Comparison of ENCODE assay signal across 10 mouse cellular contexts in genomic region chr7:67741706-67742105, GRCm38 (mm10). TPM values are rescaled to one million over a fixed set of nuclear protein-coding genes. Genes with fewer than 3 reads are reported as not detected.
DNase-seq lines count a peak whose midpoint lies in the region; ATAC-seq and TF ChIP-seq lines count a peak whose summit lies in the region.
"Had no signal": no experiment of that assay in that cellular context is flagged by ENCODE, and none has a peak within 500 bp of the region (broad histone marks: within the 10 kb centered on the region; RNA-seq: fewer than 3 reads in every experiment).

No protein-coding gene starts in this region.

- no peaks in the 10 kb centered on the region for H3K79me3 ChIP-seq in C2C12 (ENCODE audit: low read depth)

- H3K4me3 ChIP-seq in C2C12 (ENCODE audit: insufficient read depth, poor library complexity, severe bottlenecking): no peak overlapping the region
- no peak overlapping the region for H3K4me3 ChIP-seq in lung, postnatal 0 days (ENCODE audit: low read depth, low read length)
- H3K4me3 ChIP-seq in kidney, embryonic 15.5 days (replicated peaks): no peak overlapping the region
- H3K4me3 ChIP-seq: embryonic facial prominence, embryonic 13.5 days had no signal

- intact Hi-C loops in left cerebral cortex, postnatal 36 days (cut with DNase I): no loop called here

- TF ChIP-seq CTCF in C2C12 (IDR thresholded peaks at IDR 0.05; ENCODE audit: control insufficient read depth, insufficient read depth, insufficient read length): no peak
- TF ChIP-seq CTCF in lung, postnatal 0 days (IDR thresholded peaks at IDR 0.05): no peak

- H3K4me1 ChIP-seq in lung, postnatal 0 days (ENCODE audit: insufficient read depth, low read depth, low read length): peaks cover 19% of the 10 kb centered on the region
- H3K4me1 ChIP-seq in kidney, embryonic 15.5 days: 0 out of 2 replicates have a peak, but pooled peaks cover 10% of the 10 kb centered on the region

- no peak overlapping the region for H3K9ac ChIP-seq in lung, postnatal 0 days (replicated peaks; ENCODE audit: low read depth)
- H3K9ac ChIP-seq in kidney, embryonic 15.5 days: no peak overlapping the region
- H3K9ac ChIP-seq: embryonic facial prominence, embryonic 13.5 days had no signal

- TF ChIP-seq EP300 in lung, postnatal 0 days (IDR thresholded peaks at IDR 0.05): peak; percentile 74

- H3K27me3 ChIP-seq in C2C12 (ENCODE audit: control insufficient read depth, insufficient read depth, insufficient read length): no peaks in the 10 kb centered on the region
- H3K27me3 ChIP-seq in lung, postnatal 0 days (replicated peaks; ENCODE audit: insufficient read depth, low read length): no peaks in the 10 kb centered on the region
- no peaks in the 10 kb centered on the region for H3K27me3 ChIP-seq in kidney, embryonic 15.5 days
- H3K27me3 ChIP-seq: embryonic facial prominence, embryonic 13.5 days had no signal

- WGBS in lung, postnatal 0 days: 39% methylated on average over 7 of the region's 7 CpGs
- 70% methylated on average over 7 of the region's 7 CpGs for WGBS in kidney, embryonic 15.5 days

- H3K36me3 ChIP-seq in C2C12 (ENCODE audit: control insufficient read depth, insufficient read depth): no peaks in the 10 kb centered on the region
- no peaks in the 10 kb centered on the region for H3K36me3 ChIP-seq in lung, postnatal 0 days (ENCODE audit: insufficient read depth, low read length)
- H3K36me3 ChIP-seq in kidney, embryonic 15.5 days: no peaks in the 10 kb centered on the region
- H3K36me3 ChIP-seq: embryonic facial prominence, embryonic 13.5 days had no signal

- peak overlapping the region; percentile 68 for H3K27ac ChIP-seq in lung, postnatal 0 days (ENCODE audit: low read length)
- H3K27ac ChIP-seq in kidney, embryonic 15.5 days: no peak overlapping the region

- H3K79me2 ChIP-seq in C2C12 (ENCODE audit: control insufficient read depth, insufficient read depth): no peaks in the 10 kb centered on the region

- no peak overlapping the region for H3ac ChIP-seq in C2C12 (ENCODE audit: control insufficient read depth, insufficient read length, low read depth)

- DNase-seq in NIH3T3 (ENCODE audit: low read depth): peak; percentile 87
- peak; percentile 39 to 51 for DNase-seq in heart, adult 9 months (ENCODE audit: low spot score in 2 of 2)
- DNase-seq in lung, postnatal 0 days (ENCODE audit: low spot score): peak; percentile 94
- no peak for DNase-seq in thymus, postnatal 14 days
- DNase-seq in left cerebral cortex, postnatal 36 days (ENCODE audit: low spot score in 2 of 2): no peak
- no peak for DNase-seq in thymus, postnatal 25 days

- peak; percentile 97 for ATAC-seq in lung, postnatal 0 days
- no peak for ATAC-seq in kidney, embryonic 15.5 days (replicated peaks; ENCODE audit: low FRiP score)
- ATAC-seq: midbrain, embryonic 16.5 days had no signal

- H3K4me2 ChIP-seq in lung, postnatal 0 days (replicated peaks; ENCODE audit: low read depth, low read length): 0 out of 2 replicates have a peak overlapping the region, but pooled peaks have one; percentile 6
- H3K4me2 ChIP-seq in kidney, embryonic 15.5 days: no peak overlapping the region
- H3K4me2 ChIP-seq: embryonic facial prominence, embryonic 13.5 days had no signal

- no peaks in the 10 kb centered on the region for H3K9me3 ChIP-seq in lung, postnatal 0 days (ENCODE audit: low read length)
- no peaks in the 10 kb centered on the region for H3K9me3 ChIP-seq in kidney, embryonic 15.5 days (replicated peaks)

TF ChIP-seq in C2C12, 6 proteins besides CTCF, POLR2A, EP300 and RAD21:
- peak; percentile 21 for TF ChIP-seq FOSL1 (IDR thresholded peaks at IDR 0.05; ENCODE audit: insufficient read depth, low read length, poor library complexity, severe bottlenecking)
- no peak for TF ChIP-seq MAX (IDR thresholded peaks at IDR 0.05)
- no peak for TF ChIP-seq USF1 (IDR thresholded peaks at IDR 0.05; ENCODE audit: low read depth)
TF ChIP-seq in C2C12: peak in this region for 1.

RNA-seq across cellular contexts. Expression of gene Synm, which starts 17.8 kb away (rescaled TPM):
- 0.14 TPM for polyA plus RNA-seq in C2C12 (2012; fragmentation: generic; extraction: Trizol)
- polyA plus RNA-seq in lung, postnatal 0 days (2015; fragmentation: Nextera tagmentation; extraction: Ambion mirVana): 6.5 and 8.1 TPM in 2 replicates
- 10 to 100 TPM; 17.9 to 18.3 TPM for total RNA-seq in left cerebral cortex, postnatal 36 days (2021)
- 0.99 and 1.4 TPM in 2 replicates for polyA plus RNA-seq in kidney, embryonic 15.5 days (2015; fragmentation: Nextera tagmentation; extraction: Ambion mirVana)

Comparison
In these comparisons a context has a peak if more than half of its experiments do, and no peak if none do; other contexts are left out.
1. DNase-seq: peak in NIH3T3 (single experiment), heart, adult 9 months (2 of 2) and lung, postnatal 0 days (single experiment); none in thymus, postnatal 14 days (single experiment), left cerebral cortex, postnatal 36 days (0 of 2) and thymus, postnatal 25 days (single experiment).